Mouse (Mus musculus) common myeloid progenitor, adult 5-6 weeks (primary cell): ENCODE results near the gene Cxcr1. TPM values are rescaled to one million over a fixed set of nuclear protein-coding genes. Genes with fewer than 3 reads are reported as not detected.

ENCODE experiments used
- ATAC-seq: replicated peaks from 2 replicates; pipeline ENCODE4 v1.8.0; 2016; ENCODE audit warnings: low read depth, mild to moderate bottlenecking, moderate TSS enrichment, inconsistent platforms; ENCODE audit not compliant: poor library complexity, severe bottlenecking
- total RNA-seq: library from RNA; stranded (forward); fragments of 200-1000, 187-1606 nt; gene quantifications from 2 replicates; pipeline ENCODE4 v1.2.3, GENCODE M21; 2017

Cxcr1 gene
- total RNA-seq, 1 experiment from 2014 or later = not detected

DNA sequence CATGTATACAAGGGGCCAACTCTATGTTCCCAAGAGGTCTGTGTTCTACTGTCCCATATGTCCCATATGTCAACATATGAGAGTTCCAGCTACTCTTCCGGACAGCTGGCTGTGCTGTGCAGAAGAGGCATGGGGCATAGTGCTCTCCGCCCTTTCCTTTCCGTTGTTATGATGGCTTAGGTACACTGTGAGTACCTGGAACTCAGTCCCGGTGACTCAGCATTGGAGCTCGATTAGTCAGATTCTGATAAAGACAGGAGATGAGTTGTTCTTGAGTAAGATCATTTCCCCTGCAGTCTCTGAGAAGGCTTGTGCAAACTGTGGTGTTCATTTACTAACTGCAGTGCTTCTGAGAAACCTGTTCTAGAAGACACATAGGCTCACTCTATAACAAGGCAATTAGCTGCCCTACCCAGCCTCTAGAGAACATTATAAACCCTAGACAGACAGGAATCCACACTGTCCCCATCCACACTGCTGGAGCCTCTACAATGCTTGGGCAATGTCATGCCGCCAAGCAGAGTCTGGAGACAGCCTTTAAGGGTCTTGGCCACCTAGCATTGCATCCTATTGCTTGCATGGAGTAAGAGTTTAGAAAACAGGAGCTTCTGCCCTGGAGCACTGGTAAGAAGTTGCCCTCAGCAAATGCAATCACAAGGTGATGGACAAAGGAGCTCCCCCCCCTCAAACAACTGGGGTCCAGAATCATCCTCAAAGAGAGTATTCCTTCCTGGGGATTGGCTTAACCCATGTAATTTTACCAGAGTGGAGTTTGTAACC, 45.1 kb downstream of the Cxcr1 start:
- ATAC-seq = no peak

Other genes with a start within 250 kb of the Cxcr1 start
- gene Tns1, start 70.2 kb downstream of the Cxcr1 start, total RNA-seq = 15.4 and 39.4 TPM in 2 replicates
- gene Rufy4, start 69.1 kb downstream of the Cxcr1 start, total RNA-seq = 3.8 and 4.0 TPM in 2 replicates
- gene Cxcr2, start 40.6 kb downstream of the Cxcr1 start, total RNA-seq = 9.4 and 9.6 TPM in 2 replicates
- 298 and 302 TPM in 2 replicates for gene Arpc2, start 41.5 kb upstream of the Cxcr1 start, total RNA-seq
- not detected in 2 replicates for gene Gpbar1, start 83.9 kb upstream of the Cxcr1 start, total RNA-seq
- 84.2 and 100 TPM in 2 replicates for gene Aamp, start 90.1 kb upstream of the Cxcr1 start, total RNA-seq
- 11.6 and 17.2 TPM in 2 replicates for gene Pnkd, start 90.3 kb upstream of the Cxcr1 start, total RNA-seq
- 16.1 and 19.7 TPM in 2 replicates for gene Tmbim1, start 111.0 kb upstream of the Cxcr1 start, total RNA-seq
- gene Catip, start 167.5 kb upstream of the Cxcr1 start, total RNA-seq = not detected in 2 replicates
- 1.2 and 2.1 TPM in 2 replicates for gene Slc11a1, start 180.6 kb upstream of the Cxcr1 start, total RNA-seq
- gene Ctdsp1, start 196.9 kb upstream of the Cxcr1 start, total RNA-seq = 31.6 and 48.0 TPM in 2 replicates
- 0.05 TPM in 1 of 2 replicates, not detected in the other for gene Vil1, start 214.7 kb upstream of the Cxcr1 start, total RNA-seq